Comparison of ENCODE assay signal across 8 mouse cellular contexts in genomic region chrX:74429290-74429821, GRCm38 (mm10). TPM values are rescaled to one million over a fixed set of nuclear protein-coding genes. Genes with fewer than 3 reads are reported as not detected.
DNase-seq lines count a peak whose midpoint lies in the region; ATAC-seq and TF ChIP-seq lines count a peak whose summit lies in the region.

No protein-coding gene starts in this region.

- peaks cover 24% of the 10 kb centered on the region for H3K4me1 ChIP-seq in E14TG2a.4 (replicated peaks; ENCODE audit: low read depth, low read length)
- H3K4me1 ChIP-seq in forebrain, embryonic 14.5 days (ENCODE audit: control insufficient read depth, insufficient read depth, low read length), result no peaks in the 10 kb centered on the region
- H3K4me1 ChIP-seq in liver, embryonic 16.5 days (ENCODE audit: control insufficient read depth, low read depth, low read length), result peaks cover 16% of the 10 kb centered on the region
- peaks cover 11% of the 10 kb centered on the region for H3K4me1 ChIP-seq in neural tube, embryonic 13.5 days (replicated peaks)

- no peaks in the 10 kb centered on the region for H3K27me3 ChIP-seq in E14TG2a.4 (ENCODE audit: insufficient read depth, low read length)
- H3K27me3 ChIP-seq in forebrain, embryonic 14.5 days (replicated peaks; ENCODE audit: control insufficient read depth, insufficient read depth, low read length), result no peaks in the 10 kb centered on the region
- no peaks in the 10 kb centered on the region for H3K27me3 ChIP-seq in liver, embryonic 16.5 days (ENCODE audit: control insufficient read depth, insufficient read depth, low read depth, low read length)
- no peaks in the 10 kb centered on the region for H3K27me3 ChIP-seq in neural tube, embryonic 13.5 days

- 39% methylated on average over 22 of the region's 22 CpGs for WGBS in forebrain, embryonic 14.5 days
- WGBS in large intestine, adult 2 months, result 16% methylated on average over 22 of the region's 22 CpGs
- 22% methylated on average over 22 of the region's 22 CpGs for WGBS in liver, embryonic 16.5 days (ENCODE audit: insufficient replicate concordance)
- 16% methylated on average over 22 of the region's 22 CpGs for WGBS in neural tube, embryonic 13.5 days

- no peak for TF ChIP-seq CTCF in E14TG2a.4 (conservative IDR thresholded peaks at IDR 0.05; ENCODE audit: low read length)

- H3K27ac ChIP-seq in forebrain, embryonic 14.5 days (ENCODE audit: low read depth, low read length), result peak overlapping the region; percentile 74
- H3K27ac ChIP-seq in liver, embryonic 16.5 days (ENCODE audit: low read length), result peak overlapping the region; percentile 89
- peak overlapping the region; percentile 86 for H3K27ac ChIP-seq in neural tube, embryonic 13.5 days (replicated peaks)

- peak overlapping the region; percentile 56 for H3K9ac ChIP-seq in forebrain, embryonic 14.5 days (ENCODE audit: low read length)
- peak overlapping the region; percentile 58 for H3K9ac ChIP-seq in liver, embryonic 16.5 days (ENCODE audit: low read depth, low read length)
- peak overlapping the region; percentile 64 for H3K9ac ChIP-seq in neural tube, embryonic 13.5 days

- H3K4me3 ChIP-seq in E14TG2a.4 (replicated peaks; ENCODE audit: low read length), result peak overlapping the region; percentile 85
- H3K4me3 ChIP-seq in forebrain, embryonic 14.5 days (ENCODE audit: low read depth, low read length), result peak overlapping the region; percentile 45
- H3K4me3 ChIP-seq in liver, embryonic 16.5 days (ENCODE audit: low read depth, low read length), result peak overlapping the region; percentile 65
- H3K4me3 ChIP-seq in neural tube, embryonic 13.5 days, result peak overlapping the region; percentile 50

- intact Hi-C loops in heart, postnatal 14 days (cut with DNase I), result no loop called here

- H3K9me3 ChIP-seq in E14TG2a.4 (ENCODE audit: low read length), result no peaks in the 10 kb centered on the region
- no peaks in the 10 kb centered on the region for H3K9me3 ChIP-seq in forebrain, embryonic 14.5 days (replicated peaks; ENCODE audit: control insufficient read depth, low read length)
- no peaks in the 10 kb centered on the region for H3K9me3 ChIP-seq in liver, embryonic 16.5 days (replicated peaks; ENCODE audit: control insufficient read depth, low read length)
- no peaks in the 10 kb centered on the region for H3K9me3 ChIP-seq in neural tube, embryonic 13.5 days

- peak; percentile 68 for ATAC-seq in forebrain, embryonic 14.5 days
- ATAC-seq in liver, embryonic 16.5 days (ENCODE audit: low read depth), result peak; percentile 37
- ATAC-seq in neural tube, embryonic 13.5 days (ENCODE audit: low read depth), result peak; percentile 67

- H3K36me3 ChIP-seq in E14TG2a.4 (ENCODE audit: insufficient read depth, low read length), result peaks cover 50% of the 10 kb centered on the region
- peaks cover 9% of the 10 kb centered on the region for H3K36me3 ChIP-seq in forebrain, embryonic 14.5 days (ENCODE audit: control insufficient read depth, insufficient read depth, low read length)
- H3K36me3 ChIP-seq in liver, embryonic 16.5 days (ENCODE audit: control insufficient read depth, insufficient read depth), result peaks cover 10% of the 10 kb centered on the region
- peaks cover 12% of the 10 kb centered on the region for H3K36me3 ChIP-seq in neural tube, embryonic 13.5 days

- DNase-seq in c-Kit-positive CD71-positive TER-119-negative erythroid progenitor cells, embryonic 14.5 days (ENCODE audit: low read depth), result peak; percentile 71
- peak; percentile 86 for DNase-seq in forebrain, embryonic 14.5 days (ENCODE audit: low spot score)
- peak; percentile 66 to 76 for DNase-seq in heart, postnatal 14 days
- DNase-seq in large intestine, adult 2 months (ENCODE audit: low read depth, low spot score), result peak; percentile 57
- peak; percentile 80 for DNase-seq in telencephalon, adult 2 months (ENCODE audit: low read depth, low spot score)

- H3K4me2 ChIP-seq in forebrain, embryonic 14.5 days (ENCODE audit: low read length), result peak overlapping the region; percentile 56
- H3K4me2 ChIP-seq in liver, embryonic 16.5 days (ENCODE audit: low read depth, low read length), result peak overlapping the region; percentile 70
- H3K4me2 ChIP-seq in neural tube, embryonic 13.5 days, result peak overlapping the region; percentile 61

RNA-seq across cellular contexts. Expression of gene G6pdx, which starts 0.4 kb away (rescaled TPM):
- 67.9 and 68.4 TPM in 2 replicates for polyA plus RNA-seq in forebrain, embryonic 14.5 days (2014; fragmentation: Nextera tagmentation; extraction: Ambion mirVana)
- total RNA-seq in heart, postnatal 14 days (2021), result 1 to 10 TPM; 6.7 to 8.0 TPM
- polyA plus RNA-seq in large intestine, adult 2 months (2012; rRNA removed), result 40.5 and 60.0 TPM in 2 replicates
- polyA plus RNA-seq in liver, embryonic 16.5 days (2015; fragmentation: Nextera tagmentation; extraction: Ambion mirVana), result 42.3 and 42.7 TPM in 2 replicates
- 53.6 and 54.0 TPM in 2 replicates for polyA plus RNA-seq in neural tube, embryonic 13.5 days (2015; fragmentation: Nextera tagmentation; extraction: Ambion mirVana)

RNA-seq across cellular contexts. Expression of gene Ikbkg, which starts 36.3 kb away (rescaled TPM):
- polyA plus RNA-seq in forebrain, embryonic 14.5 days (2014; fragmentation: Nextera tagmentation; extraction: Ambion mirVana), result 22.9 and 23.4 TPM in 2 replicates
- 10 to 100 TPM; 46.6 to 52.2 TPM for total RNA-seq in heart, postnatal 14 days (2021)
- polyA plus RNA-seq in large intestine, adult 2 months (2012; rRNA removed), result 7.0 and 12.6 TPM in 2 replicates
- 29.4 and 29.7 TPM in 2 replicates for polyA plus RNA-seq in liver, embryonic 16.5 days (2015; fragmentation: Nextera tagmentation; extraction: Ambion mirVana)
- 16.7 and 16.8 TPM in 2 replicates for polyA plus RNA-seq in neural tube, embryonic 13.5 days (2015; fragmentation: Nextera tagmentation; extraction: Ambion mirVana)

RNA-seq across cellular contexts. Expression of gene Fam3a, which starts 36.3 kb away (rescaled TPM):
- 29.8 and 35.2 TPM in 2 replicates for polyA plus RNA-seq in forebrain, embryonic 14.5 days (2014; fragmentation: Nextera tagmentation; extraction: Ambion mirVana)
- total RNA-seq in heart, postnatal 14 days (2021), result 10 to 100 TPM; 16.3 to 19.2 TPM
- polyA plus RNA-seq in large intestine, adult 2 months (2012; rRNA removed), result 25.0 and 28.0 TPM in 2 replicates
- 13.1 and 14.2 TPM in 2 replicates for polyA plus RNA-seq in liver, embryonic 16.5 days (2015; fragmentation: Nextera tagmentation; extraction: Ambion mirVana)
- polyA plus RNA-seq in neural tube, embryonic 13.5 days (2015; fragmentation: Nextera tagmentation; extraction: Ambion mirVana), result 32.0 and 34.4 TPM in 2 replicates

RNA-seq across cellular contexts. Expression of gene Gm6880, which starts 51.8 kb away (rescaled TPM):
- not detected in 2 replicates for polyA plus RNA-seq in forebrain, embryonic 14.5 days (2014; fragmentation: Nextera tagmentation; extraction: Ambion mirVana)
- not detected for total RNA-seq in heart, postnatal 14 days (2021)
- polyA plus RNA-seq in large intestine, adult 2 months (2012; rRNA removed), result not detected in 2 replicates
- polyA plus RNA-seq in liver, embryonic 16.5 days (2015; fragmentation: Nextera tagmentation; extraction: Ambion mirVana), result not detected in 2 replicates
- 0.52 TPM in 1 of 2 replicates, not detected in the other for polyA plus RNA-seq in neural tube, embryonic 13.5 days (2015; fragmentation: Nextera tagmentation; extraction: Ambion mirVana)

RNA-seq across cellular contexts. Expression of gene Slc10a3, which starts 56.2 kb away (rescaled TPM):
- polyA plus RNA-seq in forebrain, embryonic 14.5 days (2014; fragmentation: Nextera tagmentation; extraction: Ambion mirVana), result 6.8 and 7.8 TPM in 2 replicates
- total RNA-seq in heart, postnatal 14 days (2021), result 1 to 10 TPM; 5.3 to 5.5 TPM
- 13.6 and 15.2 TPM in 2 replicates for polyA plus RNA-seq in large intestine, adult 2 months (2012; rRNA removed)
- 6.1 TPM in 2 replicates for polyA plus RNA-seq in liver, embryonic 16.5 days (2015; fragmentation: Nextera tagmentation; extraction: Ambion mirVana)
- polyA plus RNA-seq in neural tube, embryonic 13.5 days (2015; fragmentation: Nextera tagmentation; extraction: Ambion mirVana), result 6.8 and 8.4 TPM in 2 replicates

Comparison
In these comparisons a context has a peak if more than half of its experiments do, and no peak if none do; other contexts are left out.
1. Peak in every context shown above with its lines: DNase-seq, ATAC-seq, H3K4me3 ChIP-seq and H3K27ac ChIP-seq.